Mouse (Mus musculus): ENCODE measurements around the gene Olfr71. TPM values are rescaled to one million over a fixed set of nuclear protein-coding genes. Genes with fewer than 3 reads are reported as not detected.

Gene Olfr71
- polyA plus RNA-seq, 1 experiment from 2014 or later: not detected

DNA sequence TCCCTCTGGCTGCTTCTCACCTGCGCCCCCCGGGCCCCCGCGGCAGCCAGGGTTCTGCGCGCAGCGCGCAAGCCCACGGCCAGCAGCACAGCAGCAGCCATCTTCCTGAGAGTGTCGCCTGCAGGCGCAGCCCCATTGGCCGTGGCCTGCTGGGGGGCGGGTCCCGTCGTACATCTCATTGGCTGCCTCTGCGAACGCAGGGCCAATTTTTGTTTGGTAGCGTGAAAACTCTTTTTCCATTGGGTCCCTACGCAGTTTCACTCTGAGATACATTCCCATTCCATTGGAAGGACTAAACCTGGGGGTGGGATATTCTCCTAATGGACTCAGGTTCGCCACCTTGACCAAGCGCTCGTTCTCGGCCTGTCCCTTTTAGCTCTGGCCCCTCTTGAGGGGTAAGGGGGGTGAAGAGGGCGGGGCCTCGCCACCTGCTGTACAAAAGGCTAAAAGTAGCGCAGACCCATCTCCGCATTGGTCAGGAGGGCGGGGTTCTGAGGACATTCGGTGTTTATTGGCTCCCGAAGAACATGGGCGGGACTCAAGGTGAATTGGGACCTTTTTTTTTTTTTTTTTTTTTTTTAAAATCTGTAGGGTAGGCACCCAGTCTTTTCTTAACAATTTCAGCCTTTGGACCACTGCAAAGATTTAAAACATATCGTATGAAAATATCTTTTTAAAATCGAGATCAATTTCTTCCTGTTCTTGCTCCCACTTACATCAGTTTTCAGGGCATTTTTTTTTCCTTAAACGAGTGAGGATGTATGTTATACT, 53.5 kb downstream of the Olfr71 start, which contains the start of gene Hint2:
TSS of gene Hint2 (minus strand) at position 128 of the 771 bp plus-strand sequence.
- 1% methylated on average over 34 of the region's 34 CpGs for WGBS (ENCODE audit: missing documents)
- Histone ChIP-seq H3K27ac (no peak within 1 kb of the TSS), H3K36me3 (ENCODE audit: inconsistent target) (no peaks in the 10 kb centered on the region), H3K79me2 (ENCODE audit: inconsistent target) (no peaks in the 10 kb centered on the region), H3K4me3 (ENCODE audit: inconsistent target) (peak within 1 kb of the TSS; percentile 64)

DNA sequence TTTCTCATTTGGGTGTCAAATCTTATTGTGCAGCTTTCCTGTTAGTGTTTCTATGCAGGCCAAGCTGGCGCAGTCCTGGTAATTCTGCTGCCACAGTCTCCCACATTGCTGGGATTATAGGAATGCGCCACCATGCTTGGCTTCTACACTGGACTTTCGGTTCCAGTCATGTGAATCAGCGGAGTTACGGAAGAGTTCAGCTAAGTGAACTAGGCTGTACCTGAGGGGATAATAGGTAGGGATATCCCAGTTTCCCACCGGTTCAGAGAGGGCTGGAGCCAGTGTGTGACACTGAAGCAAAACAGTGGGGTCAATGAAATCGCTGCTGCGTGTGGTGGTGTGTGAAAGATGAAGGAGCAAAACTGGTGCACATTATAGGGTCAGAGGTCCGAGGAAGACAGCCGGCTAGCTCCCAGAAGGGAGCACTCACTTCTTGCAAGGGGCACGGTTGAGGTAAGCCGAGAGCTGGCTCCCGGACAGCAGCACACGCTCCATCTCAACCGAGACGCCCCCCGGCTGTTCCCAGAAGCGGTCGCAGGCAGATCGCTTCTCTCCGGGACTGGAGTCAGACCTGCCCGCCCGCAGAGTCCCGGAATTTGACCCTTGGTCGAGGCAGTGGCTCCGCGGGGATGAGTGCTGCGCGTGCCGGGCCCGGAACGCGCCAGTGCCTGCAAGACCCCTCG, 54.3 kb downstream of the Olfr71 start:
- Histone ChIP-seq H3K79me2 (ENCODE audit: inconsistent target) (no peaks in the 10 kb centered on the region), H3K4me3 (ENCODE audit: inconsistent target) (peak overlapping the region; percentile 64), H3K27ac (no peak overlapping the region), H3K36me3 (ENCODE audit: inconsistent target) (no peaks in the 10 kb centered on the region)
- 10% methylated on average over 34 of the region's 34 CpGs for WGBS (ENCODE audit: missing documents)

Other genes with a start within 250 kb of the Olfr71 start
- not detected in 3 replicates for gene Sit1, start 226.5 kb downstream of the Olfr71 start, polyA plus RNA-seq (2018)
- gene Ccdc107, start 217.4 kb downstream of the Olfr71 start, polyA plus RNA-seq (2018): 24.0 to 38.6 TPM (median 24.2 TPM) in 3 replicates
- gene Arhgef39, start 210.6 kb downstream of the Olfr71 start, polyA plus RNA-seq (2018): 0.69 to 2.4 TPM (median 1.2 TPM) in 3 replicates
- gene Car9, start 203.3 kb downstream of the Olfr71 start, polyA plus RNA-seq (2018): 3.0 to 7.4 TPM (median 4.9 TPM) in 3 replicates
- 0.17 to 0.46 TPM in 2 of 3 replicates, not detected in the other for gene Tpm2, start 186.5 kb downstream of the Olfr71 start, polyA plus RNA-seq (2018)
- 33.3 to 58.6 TPM (median 47.6 TPM) in 3 replicates for gene Creb3, start 147.9 kb downstream of the Olfr71 start, polyA plus RNA-seq (2018)
- gene Tln1, start 147.6 kb downstream of the Olfr71 start, polyA plus RNA-seq (2018): 179 to 305 TPM (median 276 TPM) in 3 replicates
- 17.6 to 45.0 TPM (median 21.9 TPM) in 3 replicates for gene Rgp1, start 131.5 kb downstream of the Olfr71 start, polyA plus RNA-seq (2018)
- gene Gba2, start 131.4 kb downstream of the Olfr71 start, polyA plus RNA-seq (2018): 5.4 to 9.2 TPM (median 8.6 TPM) in 3 replicates
- gene Msmp, start 125.8 kb downstream of the Olfr71 start, polyA plus RNA-seq (2018): not detected in 3 replicates
- gene Npr2, start 78.3 kb downstream of the Olfr71 start, polyA plus RNA-seq (2018): not detected in 3 replicates
- gene Spag8, start 56.7 kb downstream of the Olfr71 start, polyA plus RNA-seq (2018): not detected in 3 replicates
- gene Hint2, start 53.8 kb downstream of the Olfr71 start, polyA plus RNA-seq (2018): 11.4 to 34.2 TPM (median 26.9 TPM) in 3 replicates
- gene Tmem8b, start 41.3 kb downstream of the Olfr71 start, polyA plus RNA-seq (2018): 0.80 to 1.5 TPM (median 1.1 TPM) in 3 replicates
- 0.53 to 4.6 TPM (median 0.59 TPM) in 3 replicates for gene Fam221b, start 41.1 kb downstream of the Olfr71 start, polyA plus RNA-seq (2018)
- gene Olfr70, start 9.4 kb downstream of the Olfr71 start, polyA plus RNA-seq (2018): not detected in 3 replicates
- gene Hrct1, start 16.9 kb upstream of the Olfr71 start, polyA plus RNA-seq (2018): not detected in 3 replicates
- gene Spaar, start 19.8 kb upstream of the Olfr71 start, polyA plus RNA-seq (2018): not detected in 3 replicates
- not detected in 3 replicates for gene Olfr159, start 60.8 kb upstream of the Olfr71 start, polyA plus RNA-seq (2018)
- not detected in 3 replicates for gene Olfr156, start 113.6 kb upstream of the Olfr71 start, polyA plus RNA-seq (2018)
- not detected in 3 replicates for gene Olfr157, start 129.9 kb upstream of the Olfr71 start, polyA plus RNA-seq (2018)
- gene Olfr155, start 141.3 kb upstream of the Olfr71 start, polyA plus RNA-seq (2018): not detected in 3 replicates
- gene Reck, start 165.3 kb upstream of the Olfr71 start, polyA plus RNA-seq (2018): 0.12 to 0.38 TPM (median 0.34 TPM) in 3 replicates
- gene Glipr2, start 247.1 kb upstream of the Olfr71 start, polyA plus RNA-seq (2018): 1.7 to 2.7 TPM (median 2.0 TPM) in 3 replicates